Mouse (Mus musculus): ENCODE data around the gene Gm20388.

- TF ChIP-seq CTCF (IDR thresholded peaks at IDR 0.05; ENCODE audit: low read depth, low read length) (no peak), GATA1 (IDR thresholded peaks at IDR 0.05; ENCODE audit: borderline replicate concordance, low read length) (no peak), GATA2 (IDR thresholded peaks at IDR 0.05; ENCODE audit: borderline replicate concordance, low read depth, low read length) (no peak), POLR2AphosphoS5 (IDR thresholded peaks at IDR 0.05; ENCODE audit: insufficient replicate concordance, low read depth, low read length) (no peak)
These were observed 949.9 kb downstream of the Gm20388 start for GRCm38 (mm10) chr8:120860423-120861126.

All from G1E (cell line).